Mouse (Mus musculus): ENCODE data around the gene Rom1. TPM values are rescaled to one million over a fixed set of nuclear protein-coding genes. Genes with fewer than 3 reads are reported as not detected.
"Not testable (repeated sequence)": the region's sequence is repeated elsewhere in the genome, so short reads cannot be mapped to it uniquely, and the experiment has no call there.

Gene Rom1
- total RNA-seq, 2 experiments from 2014 or later, result 13.3 to 15.3 TPM

DNA sequence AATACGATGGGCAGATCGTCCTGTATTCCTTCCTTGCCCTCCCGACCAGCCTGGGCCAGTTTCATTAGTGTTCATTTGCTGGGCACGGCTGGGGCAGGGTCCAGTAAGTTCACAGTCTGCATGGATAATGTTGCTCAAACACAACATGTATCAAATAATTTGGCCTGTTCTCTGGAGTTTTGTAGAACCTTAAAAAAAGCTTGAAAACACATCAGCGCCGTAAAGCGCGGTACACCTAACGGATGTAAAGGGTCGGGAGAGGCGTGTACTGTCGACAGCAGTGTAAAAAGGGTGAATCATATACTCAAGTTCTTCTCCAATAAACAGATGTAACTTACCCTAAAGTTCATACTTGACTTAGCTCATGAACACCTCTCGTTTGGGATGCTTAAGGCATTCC is 30.6 kb downstream of the Rom1 start:
- DNase-seq (ENCODE audit: low spot score in 2 of 2), result no peak

DNA sequence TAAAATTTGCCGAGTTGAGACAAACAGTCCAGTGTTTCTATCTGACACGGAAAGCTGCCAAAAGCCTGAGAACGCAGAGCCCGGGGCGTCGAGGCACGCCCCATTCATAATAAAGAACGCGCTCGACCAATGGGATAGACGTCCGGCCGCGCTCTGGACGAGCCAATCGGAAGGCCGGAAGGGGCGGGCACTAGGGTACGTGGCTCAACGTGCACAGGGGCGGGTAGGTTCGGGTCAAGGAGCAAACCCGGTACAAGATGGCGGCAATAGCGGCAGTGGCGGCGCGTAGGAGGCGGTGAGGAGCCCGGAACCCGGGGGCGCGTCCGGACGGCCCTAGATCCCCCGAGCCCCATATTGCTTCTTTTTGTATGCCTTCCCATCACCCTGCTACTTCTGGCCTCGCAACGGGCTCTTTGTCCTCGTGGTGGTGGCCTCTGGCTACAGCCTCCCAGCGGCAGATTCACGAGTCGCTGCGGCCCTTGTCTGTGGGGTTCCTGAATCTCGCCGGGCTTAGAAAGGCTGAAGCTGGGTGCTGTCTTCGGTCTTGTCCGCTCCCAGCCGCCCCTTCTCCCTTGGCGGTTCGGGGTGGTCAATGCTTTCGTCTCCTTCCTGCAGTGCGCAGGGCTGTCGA is 31.2 kb downstream of the Rom1 start, which contains the start of gene Ganab:
Ganab (plus strand) TSS at position 207 of the 631 bp plus-strand sequence.
- DNase-seq (ENCODE audit: low spot score in 2 of 2), result peak; percentile 85 to 95

DNA sequence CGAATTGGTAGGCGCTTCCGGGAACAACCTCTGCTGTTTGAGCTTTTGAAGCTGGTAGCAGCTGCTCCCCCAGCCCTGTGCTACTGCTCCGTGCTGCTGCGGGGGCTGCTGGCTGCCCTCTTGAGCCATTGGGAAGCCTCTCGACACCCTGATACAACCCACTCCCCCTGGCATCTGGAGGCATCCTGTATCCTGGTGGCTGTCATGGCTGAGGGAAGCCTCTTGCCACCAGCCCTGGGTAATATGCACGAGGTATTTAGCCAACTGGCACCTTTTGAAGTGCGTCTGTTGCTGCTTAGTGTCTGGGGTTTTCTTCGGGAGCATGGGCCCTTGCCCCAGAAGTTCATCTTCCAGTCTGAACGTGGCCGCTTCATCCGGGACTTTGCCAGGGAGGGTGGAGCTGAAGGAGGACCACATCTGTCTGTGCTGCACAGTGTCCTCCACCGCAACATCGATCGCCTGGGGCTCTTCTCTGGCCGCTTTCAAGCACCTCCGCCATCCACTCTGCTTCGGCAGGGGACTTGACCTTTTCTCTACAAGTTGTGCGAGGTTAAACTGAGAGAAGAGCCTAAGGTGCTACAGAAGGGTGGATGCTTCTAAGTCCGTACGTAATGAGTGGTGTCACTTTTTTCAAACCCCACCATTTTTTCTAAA is 31.8 kb downstream of the Rom1 start:
- DNase-seq (ENCODE audit: low spot score in 2 of 2), result peak in 1 of 2 experiments; percentile 37

DNA sequence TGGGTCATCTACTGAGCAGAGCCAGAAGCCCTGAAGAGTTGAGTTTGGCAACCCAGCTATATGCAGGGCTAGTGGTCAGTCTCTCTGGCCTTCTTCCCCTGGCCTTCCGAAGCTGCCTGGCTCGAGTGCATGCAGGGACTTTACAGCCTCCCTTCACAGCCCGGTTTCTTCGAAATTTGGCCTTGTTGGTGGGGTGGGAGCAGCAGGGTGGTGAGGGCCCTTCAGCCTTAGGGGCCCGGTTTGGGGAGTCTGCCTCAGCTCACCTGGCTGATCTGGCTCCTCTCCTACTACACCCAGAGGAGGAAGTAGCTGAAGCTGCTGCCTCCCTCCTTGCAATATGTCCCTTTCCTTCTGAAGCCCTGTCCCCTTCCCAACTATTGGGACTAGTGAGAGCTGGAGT is 32.9 kb downstream of the Rom1 start:
- not testable (repeated sequence) for DNase-seq (ENCODE audit: low spot score in 2 of 2)

DNA sequence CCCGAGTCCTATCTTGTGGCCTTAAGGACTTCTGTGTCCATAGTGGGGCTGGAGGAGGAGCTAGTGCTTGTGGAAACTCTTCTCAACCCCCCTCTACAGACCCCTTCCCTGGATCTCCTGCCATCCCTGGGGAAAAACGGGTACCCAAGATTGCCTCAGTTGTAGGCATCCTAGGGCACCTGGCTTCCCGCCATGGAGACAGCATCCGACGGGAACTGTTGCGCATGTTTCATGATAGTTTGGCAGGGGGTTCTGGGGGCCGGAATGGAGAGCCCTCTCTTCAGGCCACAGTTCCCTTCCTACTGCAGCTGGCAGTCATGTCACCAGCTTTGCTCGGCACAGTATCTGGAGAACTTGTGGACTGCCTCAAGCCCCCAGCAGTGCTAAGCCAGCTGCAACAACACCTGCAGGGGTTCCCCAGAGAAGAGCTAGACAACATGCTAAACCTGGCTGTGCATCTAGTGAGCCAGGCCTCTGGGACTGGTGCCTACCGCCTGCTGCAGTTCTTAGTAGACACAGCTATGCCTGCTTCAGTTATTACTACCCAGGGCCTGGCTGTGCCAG is 33.7 kb downstream of the Rom1 start:
- no peak for DNase-seq (ENCODE audit: low spot score in 2 of 2)

DNA sequence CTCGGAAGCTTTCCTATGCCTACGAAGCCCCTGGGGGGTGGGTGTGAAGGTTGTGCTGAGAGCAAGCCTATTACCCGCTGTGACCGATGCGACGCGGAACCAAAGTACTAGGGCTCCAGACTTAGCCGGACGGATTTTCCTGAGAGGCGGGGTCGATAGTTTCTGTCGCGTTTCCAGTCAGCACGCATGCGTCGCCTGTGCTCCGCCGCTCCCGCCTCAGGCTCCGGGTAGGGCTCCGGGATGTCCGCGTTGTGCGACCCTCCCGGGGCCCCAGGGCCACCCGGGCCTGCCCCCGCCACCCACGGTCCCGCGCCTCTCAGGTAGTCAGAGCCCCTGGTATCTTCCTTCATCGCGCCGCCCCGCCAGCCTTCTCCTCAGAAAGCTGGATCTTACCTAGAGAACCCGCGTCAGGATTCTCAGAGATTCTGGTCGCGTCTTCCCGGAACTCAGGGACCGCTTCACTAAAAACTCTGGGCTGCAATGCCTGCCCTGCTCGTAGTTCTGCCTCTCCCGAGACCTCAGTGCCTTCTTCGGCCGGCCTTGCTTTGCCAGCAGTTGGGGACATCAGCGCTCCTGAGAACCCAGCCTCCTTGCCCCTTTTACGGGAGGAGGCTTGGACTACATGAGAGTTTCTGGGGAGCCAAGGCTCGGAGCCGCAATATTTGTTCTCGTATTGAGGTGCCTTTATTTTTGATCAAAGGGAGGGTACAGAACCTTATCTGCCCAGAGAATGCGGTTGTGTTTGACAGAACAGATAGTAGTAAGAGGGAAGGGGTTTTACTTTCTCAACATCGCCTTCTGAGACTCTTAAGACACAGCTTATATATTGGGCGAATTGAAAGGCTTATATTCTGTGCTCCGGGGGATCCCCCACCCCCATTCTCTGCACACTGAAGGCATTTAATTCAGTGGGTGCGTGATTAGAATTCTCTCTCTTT is 36.1 kb downstream of the Rom1 start, which contains the start of gene Ints5:
Ints5 (plus strand) TSS at position 177 of the 938 bp plus-strand sequence.
- DNase-seq (ENCODE audit: low spot score in 2 of 2), result peak; percentile 65 to 74

DNA sequence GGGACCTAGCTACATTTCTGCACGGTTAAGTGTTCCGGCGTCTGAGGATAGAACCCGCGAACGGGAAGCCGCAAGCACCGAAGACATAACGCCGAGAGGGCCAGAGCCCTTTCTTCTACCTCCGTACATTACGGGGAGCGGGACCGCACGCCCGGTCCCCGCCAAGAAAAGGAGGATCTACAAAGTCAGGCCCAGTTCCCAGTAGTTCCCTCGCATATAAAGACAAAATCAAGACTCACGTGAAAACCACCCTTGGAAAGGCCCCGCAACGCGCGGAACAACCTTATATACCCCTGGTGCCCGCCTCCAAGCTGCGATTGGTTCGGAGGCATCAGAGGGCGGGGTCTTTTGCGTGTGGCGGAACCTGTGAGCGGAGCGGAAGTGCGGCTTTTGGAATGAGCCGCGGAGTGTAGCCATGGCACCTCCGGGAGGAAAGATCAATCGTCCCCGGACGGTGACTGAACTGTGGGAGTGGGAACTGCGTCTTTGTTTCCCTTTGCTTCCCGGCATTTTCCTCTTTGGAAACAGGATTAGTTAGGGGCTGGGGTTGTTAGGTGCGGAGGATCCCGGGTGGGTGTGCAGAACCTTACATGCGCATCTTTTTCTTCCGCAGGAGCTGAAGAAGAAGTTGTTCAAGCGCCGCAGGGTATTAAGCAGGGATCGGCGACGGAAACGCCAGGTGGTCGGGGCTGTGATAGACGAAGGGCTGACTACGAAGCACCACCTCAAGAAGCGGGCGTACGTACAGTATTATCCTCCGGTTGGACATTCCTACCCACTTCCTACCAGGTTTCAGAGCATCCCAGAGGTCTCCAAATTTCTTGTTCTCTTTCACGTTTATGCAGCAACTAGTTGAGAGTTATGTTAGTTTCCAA is 40.4 kb downstream of the Rom1 start, which contains the start of the genes 1810009A15Rik and Gm49416:
1810009A15Rik (plus strand) TSS at position 343 of the 875 bp plus-strand sequence.
Gm49416 (plus strand) TSS at position 416 of the 875 bp plus-strand sequence.
- peak; percentile 78 to 91 for DNase-seq (ENCODE audit: low spot score in 2 of 2)

DNA sequence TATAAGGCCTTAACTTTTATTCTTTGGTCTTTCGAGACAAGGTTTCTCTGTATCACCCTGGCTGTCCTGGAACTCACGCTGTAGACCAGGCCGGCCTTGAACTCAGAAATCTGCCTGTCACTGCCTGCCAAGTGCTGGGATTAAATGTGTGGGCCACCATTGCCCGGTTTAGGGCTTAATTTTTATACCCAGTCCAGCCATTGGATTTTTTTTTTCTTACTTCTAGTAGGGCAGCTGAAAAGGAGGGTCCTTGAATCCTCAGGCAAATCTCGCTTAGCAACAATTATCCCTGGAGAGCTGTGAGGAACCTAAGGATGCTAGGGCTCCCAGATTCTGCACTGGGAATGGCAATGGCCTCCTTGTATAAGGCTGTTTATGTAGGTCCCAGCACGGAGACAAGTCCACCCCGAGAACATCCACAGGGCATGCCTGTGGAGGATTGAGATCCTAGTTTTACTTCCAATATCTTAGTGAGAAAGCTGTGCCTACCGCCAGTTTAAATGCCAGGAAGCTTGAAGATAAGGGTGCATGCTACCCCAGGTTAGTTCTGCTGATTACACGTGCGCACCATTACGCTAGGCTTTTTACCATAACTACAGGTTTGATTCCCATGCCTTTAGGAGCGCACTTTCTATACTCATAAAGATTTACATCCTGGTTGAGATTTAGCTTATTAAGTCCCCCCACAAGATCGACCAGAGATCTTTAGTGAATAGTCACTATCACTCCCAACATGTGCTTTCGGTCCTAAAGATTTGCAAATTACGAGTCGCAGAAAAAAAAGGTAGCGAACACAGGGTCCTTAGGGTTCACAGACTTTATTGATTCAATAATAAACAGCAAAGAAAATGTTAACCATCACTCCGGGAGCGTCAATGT is 41.3 kb downstream of the Rom1 start:
- DNase-seq (ENCODE audit: low spot score in 2 of 2), result no peak

DNA sequence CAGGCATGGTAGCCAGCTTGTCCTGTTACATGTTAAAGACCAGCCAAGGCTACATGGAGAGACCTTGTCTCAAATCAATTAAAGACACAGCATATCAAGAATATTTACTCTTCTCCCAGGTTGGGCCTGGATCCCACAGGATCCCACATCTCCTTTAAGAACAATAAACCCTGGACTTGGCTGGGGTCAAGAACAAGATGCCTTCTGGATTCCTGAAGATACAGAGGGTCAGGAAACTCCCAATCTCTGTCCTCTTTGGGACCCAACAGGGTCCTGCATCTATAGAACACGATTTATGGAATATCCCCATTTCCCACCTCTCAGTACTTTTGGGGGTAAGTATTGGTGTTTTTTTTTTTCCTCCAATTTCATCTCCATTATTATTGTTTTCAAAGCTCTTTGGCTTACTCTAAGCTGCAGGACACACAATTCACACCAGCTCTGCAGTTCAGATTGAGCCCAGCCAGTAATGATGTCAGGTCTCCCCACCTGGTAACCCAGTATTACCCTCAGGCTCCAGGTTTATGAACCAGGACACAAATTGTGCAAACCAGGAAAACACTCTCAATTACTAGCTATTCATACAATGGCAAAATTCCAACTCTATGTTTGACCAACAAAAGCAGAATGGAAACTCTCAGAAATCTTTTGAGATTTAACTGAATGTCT is 42.1 kb downstream of the Rom1 start:
- DNase-seq (ENCODE audit: low spot score in 2 of 2), result no peak

DNA sequence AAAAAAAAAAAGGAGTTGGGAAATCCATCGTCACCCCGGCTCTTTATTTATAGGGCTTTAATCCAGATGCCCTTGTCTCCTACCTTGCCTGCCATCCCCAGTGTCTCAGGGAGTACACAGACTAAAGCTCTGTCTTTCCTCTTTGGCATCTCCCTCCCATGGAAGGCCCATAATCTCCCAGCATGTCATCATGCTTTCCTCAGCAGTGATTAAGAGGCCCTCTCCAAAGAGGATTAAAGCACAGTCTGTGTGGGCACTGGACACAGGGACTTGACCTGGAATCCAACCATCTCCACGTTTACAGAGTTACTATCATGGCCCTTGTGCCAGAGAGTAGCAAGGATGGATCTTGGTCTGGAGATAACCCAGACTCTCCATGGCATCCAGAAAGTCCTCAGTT is 45.5 kb downstream of the Rom1 start, which contains the start of the genes Lbhd1 and Gm49403:
Lbhd1 (plus strand) TSS at position 117 of the 400 bp plus-strand sequence.
Gm49403 (plus strand) TSS at position 315 of the 400 bp plus-strand sequence.
- no peak for DNase-seq (ENCODE audit: low spot score in 2 of 2)

DNA sequence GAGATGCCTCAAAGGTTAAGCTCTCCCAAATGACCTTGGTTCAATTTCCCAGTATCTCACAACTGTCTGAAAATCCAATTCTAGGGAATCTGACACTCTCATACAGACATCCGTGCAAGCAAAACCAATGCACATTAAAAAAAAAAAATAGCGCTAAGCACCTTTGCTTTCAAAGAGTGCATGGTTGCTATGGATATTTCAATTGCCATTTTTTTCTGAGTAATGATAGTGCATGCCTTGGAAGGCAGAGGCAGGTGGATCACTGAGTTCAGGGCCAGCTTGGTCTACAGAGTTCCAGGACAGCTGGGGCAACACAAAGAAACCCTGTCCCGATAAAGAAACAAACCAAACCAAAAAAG is 48.1 kb downstream of the Rom1 start:
- DNase-seq (ENCODE audit: low spot score in 2 of 2), result no peak

DNA sequence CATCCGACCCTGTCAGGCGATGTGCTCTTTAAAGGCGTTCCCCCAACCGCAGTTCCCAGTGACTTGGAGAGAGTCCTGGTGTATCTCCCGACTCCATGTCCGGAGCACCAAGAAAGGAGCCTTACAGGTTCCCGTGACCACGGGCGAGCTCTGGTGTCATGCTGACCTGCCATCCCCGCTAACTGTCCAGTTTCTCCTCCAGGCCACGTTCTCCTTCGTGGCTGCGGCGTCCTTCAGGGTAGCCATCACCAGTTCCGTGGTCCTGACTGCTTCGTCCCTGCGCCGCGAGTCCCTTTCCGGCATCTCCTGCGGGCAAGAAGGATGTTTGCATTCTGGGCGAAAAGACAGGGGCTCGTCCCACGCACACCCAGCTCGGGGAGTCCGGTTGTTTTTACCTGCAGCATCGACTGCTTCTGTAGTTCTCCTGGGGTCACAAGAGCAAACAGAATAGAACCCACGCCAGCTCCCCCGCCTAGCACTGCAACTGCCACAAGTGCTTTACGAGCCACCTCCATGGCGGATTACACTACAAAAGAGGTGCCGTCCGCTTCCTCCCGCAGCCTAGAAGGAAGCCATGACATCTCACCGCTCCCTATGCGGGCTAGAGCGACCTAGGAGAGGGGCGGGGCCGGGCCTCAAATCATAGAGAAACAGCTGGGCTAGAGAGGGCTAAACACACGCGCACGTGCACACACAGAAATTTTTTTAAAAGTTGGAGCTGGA is 48.7 kb downstream of the Rom1 start, which contains the start of gene Uqcc3:
Uqcc3 (minus strand) TSS at position 613 of the 723 bp plus-strand sequence.
- DNase-seq (ENCODE audit: low spot score in 2 of 2), result peak; percentile 72 to 83

Small RNAs within 50 kb of the gene (microRNA-seq; reads per million reads assigned to microRNA genes)
- gene Mir5136, result 0.79 reads per million

Other genes with a start within 250 kb of the Rom1 start
- gene Slc3a2, start 206.0 kb downstream of the Rom1 start, total RNA-seq (2021), result 100 to 1,000 TPM; 161 to 174 TPM
- gene Wdr74, start 193.5 kb downstream of the Rom1 start, total RNA-seq (2021), result 10 to 100 TPM; 64.2 to 64.3 TPM
- 1 to 10 TPM; 2.3 to 2.5 TPM for gene 1700092M07Rik, start 188.6 kb downstream of the Rom1 start, total RNA-seq (2021)
- gene Stx5a, start 187.9 kb downstream of the Rom1 start, total RNA-seq (2021), result 100 to 1,000 TPM; 118 to 125 TPM
- 100 to 1,000 TPM; 124 to 145 TPM for gene Nxf1, start 172.3 kb downstream of the Rom1 start, total RNA-seq (2021)
- 100 to 1,000 TPM; 102 to 103 TPM for gene Tmem223, start 158.4 kb downstream of the Rom1 start, total RNA-seq (2021)
- 10 to 100 TPM; 65.4 to 68.6 TPM for gene Tmem179b, start 154.9 kb downstream of the Rom1 start, total RNA-seq (2021)
- gene Taf6l, start 142.9 kb downstream of the Rom1 start, total RNA-seq (2021), result 10 to 100 TPM; 18.3 to 18.9 TPM
- 100 to 1,000 TPM; 103 TPM for gene Polr2g, start 130.8 kb downstream of the Rom1 start, total RNA-seq (2021)
- 1 to 10 TPM; 2.0 to 2.4 TPM for gene Zbtb3, start 126.8 kb downstream of the Rom1 start, total RNA-seq (2021)
- 10 to 100 TPM; 32.1 to 34.3 TPM for gene Ttc9c, start 110.0 kb downstream of the Rom1 start, total RNA-seq (2021)
- gene Hnrnpul2, start 109.3 kb downstream of the Rom1 start, total RNA-seq (2021), result 10 to 100 TPM; 73.5 to 83.1 TPM
- not detected for gene AC129217.1, start 99.6 kb downstream of the Rom1 start, total RNA-seq (2021)
- 100 to 1,000 TPM in 1 of 2 experiments, 10 to 100 TPM in 1; 91.5 to 102 TPM for gene Bscl2, start 91.9 kb downstream of the Rom1 start, total RNA-seq (2021)
- gene Gng3, start 90.2 kb downstream of the Rom1 start, total RNA-seq (2021), result 10 to 100 TPM; 14.5 to 16.3 TPM
- gene Lrrn4cl, start 78.6 kb downstream of the Rom1 start, total RNA-seq (2021), result 1 to 10 TPM; 3.5 to 4.2 TPM
- 100 to 1,000 TPM; 217 to 224 TPM for gene Ubxn1, start 57.9 kb downstream of the Rom1 start, total RNA-seq (2021)
- 10 to 100 TPM; 56.6 to 59.1 TPM for gene Uqcc3, start 48.4 kb downstream of the Rom1 start, total RNA-seq (2021)
- gene Lbhd1, start 45.6 kb downstream of the Rom1 start, total RNA-seq (2021), result 10 to 100 TPM; 11.8 to 12.7 TPM
- gene Gm49403, start 45.4 kb downstream of the Rom1 start, total RNA-seq (2021), result not detected
- 10 to 100 TPM; 36.7 to 37.7 TPM for gene 1810009A15Rik, start 40.5 kb downstream of the Rom1 start, total RNA-seq (2021)
- gene Gm49416, start 40.4 kb downstream of the Rom1 start, total RNA-seq (2021), result 1 to 10 TPM; 2.8 to 3.3 TPM
- 10 to 100 TPM; 29.6 to 30.9 TPM for gene Ints5, start 36.4 kb downstream of the Rom1 start, total RNA-seq (2021)
- 100 to 1,000 TPM; 183 to 194 TPM for gene Ganab, start 31.3 kb downstream of the Rom1 start, total RNA-seq (2021)
- 10 to 100 TPM; 56.2 to 56.8 TPM for gene B3gat3, start 9.0 kb downstream of the Rom1 start, total RNA-seq (2021)
- gene Eml3, start 196 bp upstream of the Rom1 start, total RNA-seq (2021), result 10 to 100 TPM; 65.2 to 72.1 TPM
- gene Mta2, start 12.5 kb upstream of the Rom1 start, total RNA-seq (2021), result 100 to 1,000 TPM; 141 to 144 TPM
- gene Tut1, start 24.5 kb upstream of the Rom1 start, total RNA-seq (2021), result 10 to 100 TPM; 23.2 to 26.9 TPM
- gene Eef1g, start 37.7 kb upstream of the Rom1 start, total RNA-seq (2021), result 100 to 1,000 TPM; 505 to 508 TPM
- gene Ahnak, start 59.9 kb upstream of the Rom1 start, total RNA-seq (2021), result 100 to 1,000 TPM; 125 to 131 TPM
- not detected for gene Scgb1a1, start 158.6 kb upstream of the Rom1 start, total RNA-seq (2021)
- 10 to 100 TPM; 23.7 to 25.1 TPM for gene Asrgl1, start 206.3 kb upstream of the Rom1 start, total RNA-seq (2021)

All from adrenal gland, postnatal 4 days (tissue).